Mouse (Mus musculus) heart, embryonic 10.5 days (tissue): Measurements from ENCODE around the gene Vmn1r18. TPM values are rescaled to one million over a fixed set of nuclear protein-coding genes. Genes with fewer than 3 reads are reported as not detected.
"Not testable (repeated sequence)": the region's sequence is repeated elsewhere in the genome, so short reads cannot be mapped to it uniquely, and the experiment has no call there.

Source experiments
- DNase-seq: peaks from one replicate; pipeline ENCODE4 v3.0.0-alpha.2; 2017; ENCODE audit warnings: low spot score
- H3K27ac ChIP-seq: fragments of 300-500 bp; sonication (generic); 2 replicates; pipeline ENCODE4 v1.5.1; 2016; ENCODE audit warnings: mild to moderate bottlenecking
- H3K27me3 ChIP-seq: fragments of 300-500 bp; sonication (generic); 2 replicates; pipeline ENCODE4 v1.6.1; 2016; ENCODE audit warnings: mild to moderate bottlenecking; ENCODE audit not compliant: poor library complexity, insufficient read depth, severe bottlenecking
- H3K36me3 ChIP-seq: fragments of 300-500 bp; sonication (generic); 2 replicates; pipeline ENCODE4 v1.6.1; 2016; ENCODE audit warnings: mild to moderate bottlenecking, moderate library complexity
- H3K4me1 ChIP-seq: fragments of 300-500 bp; sonication (generic); 2 replicates; pipeline ENCODE4 v1.6.1; 2016; ENCODE audit warnings: mild to moderate bottlenecking
- H3K4me3 ChIP-seq: fragments of 300-500 bp; sonication (generic); 2 replicates; pipeline ENCODE4 v1.5.1; 2016; ENCODE audit warnings: mild to moderate bottlenecking, moderate library complexity
- H3K9me3 ChIP-seq: fragments of 300-500 bp; sonication (generic); 2 replicates; pipeline ENCODE4 v1.6.1; 2016; ENCODE audit warnings: mild to moderate bottlenecking, moderate library complexity
- WGBS: fragments of 180-500 bp; shearing (Covaris S2); methylation state at CpG from one replicate; pipeline ENCODE4 v1.1.7; 2016; 5-methylcytosine and 5-hydroxymethylcytosine counted together
- polyA plus RNA-seq: library from polyadenylated mRNA; unstranded; fragments of >200 nt; fragmentation: Nextera tagmentation; extraction: Ambion mirVana; gene quantifications from 2 replicates; pipeline ENCODE4 v1.2.1, GENCODE M21; 2016

The Vmn1r18 gene
- polyA plus RNA-seq: not detected in 2 replicates

DNA sequence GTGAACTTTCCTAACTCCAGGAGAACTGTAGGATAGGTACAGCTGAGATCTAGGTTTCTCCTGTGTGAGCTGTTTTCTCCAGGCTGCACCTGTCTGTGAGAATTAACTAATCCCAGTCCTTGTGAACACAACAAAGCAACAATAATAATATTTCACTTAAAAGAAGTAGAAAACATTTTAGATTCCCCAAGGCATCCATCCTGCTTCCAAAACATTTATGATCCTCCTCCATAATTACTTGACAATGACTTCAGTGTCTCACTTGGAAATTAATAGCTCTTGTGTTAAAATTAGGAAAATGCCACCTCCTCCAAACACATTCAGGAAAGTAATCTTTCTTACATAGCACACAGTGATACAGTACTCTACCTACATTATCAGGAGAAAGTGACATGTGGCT is at the start of gene Vmn1r18:
Gene Vmn1r18, minus strand, starts transcription at position 101 of the 400 bp plus-strand sequence.
- no peaks in the 10 kb centered on the region for H3K27me3 ChIP-seq
- H3K9me3 ChIP-seq: no peaks in the 10 kb centered on the region
- no peaks in the 10 kb centered on the region for H3K4me1 ChIP-seq
- no peak for DNase-seq
- no peak within 1 kb of the TSS for H3K4me3 ChIP-seq
- no peaks in the 10 kb centered on the region for H3K36me3 ChIP-seq
- no peak within 1 kb of the TSS for H3K27ac ChIP-seq

DNA sequence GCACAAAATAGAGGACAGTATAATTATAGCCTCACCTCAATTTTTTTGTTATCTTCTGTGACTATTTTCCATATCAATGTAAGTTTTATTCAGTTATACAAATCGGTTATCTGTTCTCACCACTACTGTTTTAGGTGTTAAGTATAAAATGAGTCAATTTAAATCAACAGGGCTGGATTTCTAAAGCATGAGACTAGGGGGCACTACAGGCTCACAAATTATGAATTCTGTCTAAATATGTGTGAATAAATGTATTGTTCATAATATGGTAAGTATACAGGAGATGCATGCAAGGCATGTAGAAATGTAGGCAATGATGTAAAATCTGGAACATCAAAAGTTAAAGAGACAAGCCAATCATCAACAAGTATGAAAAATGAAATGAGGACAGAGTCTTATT is 35.6 kb upstream of the Vmn1r18 start:
- 61% methylated on average over 1 of the region's 1 CpGs for WGBS
- no peaks in the 10 kb centered on the region for H3K9me3 ChIP-seq
- H3K4me3 ChIP-seq: no peak overlapping the region
- no peak for DNase-seq
- no peak overlapping the region for H3K27ac ChIP-seq
- no peaks in the 10 kb centered on the region for H3K4me1 ChIP-seq
- no peaks in the 10 kb centered on the region for H3K36me3 ChIP-seq
- no peaks in the 10 kb centered on the region for H3K27me3 ChIP-seq

DNA sequence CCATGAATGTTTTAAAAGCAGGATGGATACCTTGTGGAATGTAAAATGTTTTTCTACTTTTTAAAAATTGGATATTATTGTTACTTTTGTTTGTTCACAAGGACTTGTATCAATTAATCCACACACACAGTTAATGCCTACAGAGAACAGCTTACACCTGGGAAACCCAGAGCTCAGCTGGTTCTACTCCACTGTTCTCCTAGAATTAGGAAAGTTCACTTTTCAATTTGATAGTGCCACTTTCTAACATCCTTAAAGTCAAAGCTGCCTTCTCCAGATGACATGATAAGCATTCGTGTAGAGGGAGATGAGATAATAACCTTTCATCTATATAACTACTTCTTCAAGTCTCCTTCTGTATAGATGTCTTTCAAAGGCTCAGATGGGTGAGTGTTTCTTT is 33.0 kb upstream of the Vmn1r18 start, which contains the start of gene Vmn1r20:
Gene Vmn1r20, plus strand, starts transcription at position 301 of the 400 bp plus-strand sequence.
- no peak for DNase-seq
- 51% methylated on average over 1 of the region's 1 CpGs for WGBS
- Histone ChIP-seq H3K4me3 (no peak within 1 kb of the TSS), H3K27me3 (no peaks in the 10 kb centered on the region), H3K9me3 (no peaks in the 10 kb centered on the region), H3K4me1 (no peaks in the 10 kb centered on the region), H3K27ac (no peak within 1 kb of the TSS), H3K36me3 (no peaks in the 10 kb centered on the region)

DNA sequence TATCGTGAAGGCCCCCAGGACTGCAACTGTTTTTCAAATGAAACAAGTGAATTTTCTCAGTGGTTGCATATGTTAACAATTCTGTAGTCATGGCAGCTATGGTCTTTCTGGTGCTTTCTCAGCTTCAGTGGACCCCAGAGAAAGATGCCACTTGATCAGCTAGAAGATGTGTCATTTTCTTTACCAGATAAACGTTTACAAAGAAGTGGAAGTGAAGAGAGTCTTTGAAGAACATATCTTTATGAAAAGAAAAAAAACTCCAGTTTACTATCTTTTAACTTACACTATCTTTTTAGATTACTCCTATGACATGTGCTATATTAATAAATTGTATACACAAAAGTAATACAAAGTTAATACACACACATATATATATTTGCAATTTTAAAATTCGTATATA is 7.9 kb upstream of the Vmn1r18 start, which contains the start of gene Vmn1r19:
Gene Vmn1r19, plus strand, starts transcription at position 301 of the 400 bp plus-strand sequence.
- H3K4me1 ChIP-seq, DNase-seq, H3K4me3 ChIP-seq, H3K36me3 ChIP-seq, H3K27me3 ChIP-seq, H3K9me3 ChIP-seq, H3K27ac ChIP-seq: not testable (repeated sequence)
- WGBS: 65% methylated on average over 3 of the region's 3 CpGs

DNA sequence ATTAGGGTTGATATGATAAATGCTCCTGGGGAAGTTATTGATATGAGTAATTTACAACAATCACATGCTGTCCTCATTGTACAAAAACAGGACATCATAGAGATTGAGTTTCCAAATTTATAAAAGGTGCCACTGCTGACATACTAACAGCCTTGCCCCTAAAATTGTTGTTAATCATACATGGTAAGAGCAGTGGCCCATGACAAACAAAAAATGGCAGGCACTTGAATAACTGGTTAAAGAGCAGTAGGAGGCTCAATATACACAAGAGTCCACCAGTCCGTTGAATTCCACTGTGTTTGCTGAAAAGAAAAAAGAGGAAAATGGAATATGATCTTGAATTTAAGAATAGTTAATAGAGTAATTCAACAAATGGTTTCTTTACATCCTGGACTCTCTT is 28.1 kb downstream of the Vmn1r18 start:
- no peaks in the 10 kb centered on the region for H3K4me1 ChIP-seq
- H3K9me3 ChIP-seq: no peaks in the 10 kb centered on the region
- WGBS: 81% methylated on average over 1 of the region's 1 CpGs
- H3K27ac ChIP-seq: no peak overlapping the region
- no peak overlapping the region for H3K4me3 ChIP-seq
- no peak for DNase-seq
- H3K36me3 ChIP-seq: no peaks in the 10 kb centered on the region
- H3K27me3 ChIP-seq: no peaks in the 10 kb centered on the region

DNA sequence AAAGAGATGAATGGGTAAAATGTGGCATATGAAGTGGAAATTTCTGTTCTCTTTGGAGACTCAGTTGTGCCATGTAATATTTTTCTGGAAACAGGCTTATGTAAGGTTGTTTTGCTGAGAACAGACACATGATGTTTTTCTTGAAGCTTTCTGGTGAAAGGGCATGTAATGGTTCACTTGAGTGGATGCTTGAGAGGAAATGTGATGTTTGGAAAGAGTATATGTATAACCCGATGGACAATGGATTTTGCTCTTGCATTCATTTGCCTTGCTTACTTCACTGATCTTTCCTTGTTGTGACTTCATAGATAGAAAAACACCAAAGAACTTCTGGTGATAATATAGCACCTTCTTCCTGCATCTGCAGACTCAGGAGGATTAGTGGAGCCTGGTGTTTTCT is 29.7 kb downstream of the Vmn1r18 start:
- not testable (repeated sequence) for H3K4me3 ChIP-seq, H3K4me1 ChIP-seq, DNase-seq, H3K27ac ChIP-seq, H3K36me3 ChIP-seq, H3K9me3 ChIP-seq, H3K27me3 ChIP-seq
- WGBS: 92% methylated on average over 1 of the region's 1 CpGs

DNA sequence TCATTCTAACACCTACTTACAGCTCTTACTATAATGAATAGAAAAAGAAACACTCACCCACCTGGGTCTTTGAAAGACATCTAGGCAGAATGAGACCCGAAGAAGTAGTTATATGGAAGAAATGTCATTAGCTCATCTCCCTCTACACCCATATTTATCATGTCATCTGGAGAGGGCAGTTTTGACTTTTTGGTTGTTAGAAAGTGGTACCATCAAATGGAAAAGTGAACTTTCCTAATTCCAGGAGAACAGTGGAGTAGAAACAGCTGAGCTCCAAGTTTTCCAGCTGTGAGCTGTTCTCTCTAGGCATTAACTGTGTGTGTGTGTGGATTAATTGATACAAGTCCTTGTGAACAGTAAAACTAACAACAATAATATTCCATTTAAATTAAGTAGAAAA is 32.0 kb downstream of the Vmn1r18 start, which contains the start of gene Vmn1r17:
Gene Vmn1r17, minus strand, starts transcription at position 101 of the 400 bp plus-strand sequence.
- H3K4me3 ChIP-seq: no peak within 1 kb of the TSS
- no peak within 1 kb of the TSS for H3K27ac ChIP-seq
- 86% methylated on average over 1 of the region's 1 CpGs for WGBS

DNA sequence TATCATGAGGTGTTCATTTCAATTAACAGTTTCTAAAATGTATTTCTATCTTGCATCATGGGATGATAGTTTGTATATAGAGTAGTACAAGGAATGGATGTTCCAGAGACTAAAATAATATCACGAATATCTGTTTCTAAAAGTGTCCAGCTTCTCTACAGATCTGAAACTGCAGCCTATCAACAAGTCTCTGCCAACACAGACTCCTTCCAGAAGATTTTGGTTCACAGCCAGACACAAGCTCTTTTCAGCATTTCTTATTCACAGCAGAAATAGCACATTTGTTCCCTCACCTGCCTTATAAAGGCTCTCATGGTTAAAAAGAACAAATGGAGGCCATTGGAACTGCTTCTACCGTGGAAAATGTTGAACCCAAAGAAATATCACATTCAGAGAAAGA is 38.7 kb downstream of the Vmn1r18 start:
- DNase-seq: no peak
- H3K4me3 ChIP-seq: no peak overlapping the region
- no peaks in the 10 kb centered on the region for H3K36me3 ChIP-seq
- WGBS: 68% methylated on average over 2 of the region's 2 CpGs
- H3K27ac ChIP-seq: no peak overlapping the region
- H3K27me3 ChIP-seq: no peaks in the 10 kb centered on the region
- no peaks in the 10 kb centered on the region for H3K4me1 ChIP-seq
- H3K9me3 ChIP-seq: no peaks in the 10 kb centered on the region

More for the DNA sequence above, 32.0 kb downstream of the Vmn1r18 start, which contains the start of gene Vmn1r17:
- Histone ChIP-seq H3K9me3 (no peaks in the 10 kb centered on the region), H3K27me3 (no peaks in the 10 kb centered on the region), H3K4me1 (no peaks in the 10 kb centered on the region), H3K36me3 (no peaks in the 10 kb centered on the region)
- DNase-seq: no peak

DNA sequence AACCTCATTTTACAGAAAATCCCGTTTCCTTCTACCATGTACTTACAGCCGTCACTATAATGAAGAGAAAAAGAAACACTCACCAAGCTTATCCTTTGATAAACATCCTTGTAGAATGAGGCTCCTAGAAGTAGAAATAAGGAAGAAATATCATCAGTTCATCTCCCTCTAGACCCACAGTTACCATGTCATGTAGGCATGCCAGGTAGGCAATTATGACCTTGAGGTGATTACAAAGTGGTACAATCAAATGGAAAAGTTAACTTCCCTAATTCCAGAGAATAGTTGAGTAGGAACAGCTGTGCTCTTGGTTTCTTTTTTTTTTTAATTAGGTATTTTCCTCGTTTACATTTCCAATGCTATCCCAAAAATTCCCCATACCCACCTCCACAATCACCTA is 66.2 kb downstream of the Vmn1r18 start, which contains the start of gene Vmn1r16:
Gene Vmn1r16, minus strand, starts transcription at position 101 of the 400 bp plus-strand sequence.
- no peaks in the 10 kb centered on the region for H3K27me3 ChIP-seq
- H3K27ac ChIP-seq: no peak within 1 kb of the TSS
- WGBS: 73% methylated on average over 3 of the region's 3 CpGs
- H3K4me1 ChIP-seq: no peaks in the 10 kb centered on the region
- no peaks in the 10 kb centered on the region for H3K36me3 ChIP-seq
- no peaks in the 10 kb centered on the region for H3K9me3 ChIP-seq
- no peak within 1 kb of the TSS for H3K4me3 ChIP-seq
- DNase-seq: no peak

Other genes with a start within 250 kb of the Vmn1r18 start
- gene Vmn1r12, start 238.9 kb downstream of the Vmn1r18 start, polyA plus RNA-seq: not detected in 2 replicates
- gene Vmn1r13, start 192.5 kb downstream of the Vmn1r18 start, polyA plus RNA-seq: not detected in 2 replicates
- not detected in 2 replicates for gene Vmn1r14, start 164.1 kb downstream of the Vmn1r18 start, polyA plus RNA-seq
- not detected in 2 replicates for gene Vmn1r15, start 137.8 kb downstream of the Vmn1r18 start, polyA plus RNA-seq
- gene Vmn1r16, start 66.3 kb downstream of the Vmn1r18 start, polyA plus RNA-seq: not detected in 2 replicates
- not detected in 2 replicates for gene Vmn1r17, start 32.1 kb downstream of the Vmn1r18 start, polyA plus RNA-seq
- gene Vmn1r19, start 8.0 kb upstream of the Vmn1r18 start, polyA plus RNA-seq: not detected in 2 replicates
- not detected in 2 replicates for gene Vmn1r20, start 33.1 kb upstream of the Vmn1r18 start, polyA plus RNA-seq
- gene Ppm1k, start 139.7 kb upstream of the Vmn1r18 start, polyA plus RNA-seq: 9.2 and 14.1 TPM in 2 replicates
- 5.4 and 5.8 TPM in 2 replicates for gene Herc6, start 185.2 kb upstream of the Vmn1r18 start, polyA plus RNA-seq